Mouse (Mus musculus) heart, embryonic 16.5 days (tissue): ENCODE measurements at regions not wholly inside any gene's neighbourhood (a gene's known extent, or its start where the extent isn't known, plus 50 kb on each side); places are given as distances from the start of the nearest gene placed in this dataset.

Source experiments
- ATAC-seq: fragments of 200-750 bp; cut with Nextera tagmentation; replicated peaks from 2 replicates; pipeline ENCODE4 v1.8.0; 2017; ENCODE audit warnings: moderate number of reproducible peaks; ENCODE audit not compliant: insufficient read depth, low FRiP score; ENCODE audit errors: extremely low read depth
- H3K27ac ChIP-seq: fragments of 300-500 bp; sonication (generic); 2 replicates; pipeline ENCODE4 v1.5.1; 2014; ENCODE audit warnings: mild to moderate bottlenecking, low read length, control low read depth, moderate library complexity
- H3K27me3 ChIP-seq: fragments of 300-500 bp; sonication (generic); 2 replicates; pipeline ENCODE4 v1.6.1; 2014; ENCODE audit warnings: low read length, mixed read lengths; ENCODE audit not compliant: control insufficient read depth, insufficient read depth
- H3K36me3 ChIP-seq: fragments of 300-500 bp; sonication (generic); 2 replicates; pipeline ENCODE4 v1.6.1; 2014; ENCODE audit not compliant: control insufficient read depth, insufficient read depth
- H3K4me1 ChIP-seq: fragments of 300-500 bp; sonication (generic); 2 replicates; pipeline ENCODE4 v1.6.1; 2014; ENCODE audit warnings: low read length, mixed read lengths; ENCODE audit not compliant: control insufficient read depth, insufficient read depth
- H3K4me2 ChIP-seq: fragments of 300-500 bp; sonication (generic); 2 replicates; pipeline ENCODE4 v1.6.1; 2014; ENCODE audit warnings: low read depth, mild to moderate bottlenecking, control low read depth, low read length
- H3K4me3 ChIP-seq: fragments of 300-500 bp; sonication (generic); 2 replicates; pipeline ENCODE4 v1.5.1; 2014; ENCODE audit warnings: mild to moderate bottlenecking, control low read depth, low read length
- H3K9ac ChIP-seq: fragments of 300-500 bp; sonication (generic); 2 replicates; pipeline ENCODE4 v1.6.1; 2014; ENCODE audit warnings: low read length, control low read depth
- H3K9me3 ChIP-seq: fragments of 300-500 bp; sonication (generic); replicated peaks from 2 replicates; pipeline ENCODE4 v1.6.1; 2016; ENCODE audit warnings: low read length; ENCODE audit not compliant: control insufficient read depth
- WGBS: fragments of 180-500 bp; shearing (Covaris S2); extraction: QIAGEN DNeasy Blood & Tissue Kit; methylation state at CpG from one replicate; pipeline ENCODE4 v1.1.7; 2014; 5-methylcytosine and 5-hydroxymethylcytosine counted together

DNA sequence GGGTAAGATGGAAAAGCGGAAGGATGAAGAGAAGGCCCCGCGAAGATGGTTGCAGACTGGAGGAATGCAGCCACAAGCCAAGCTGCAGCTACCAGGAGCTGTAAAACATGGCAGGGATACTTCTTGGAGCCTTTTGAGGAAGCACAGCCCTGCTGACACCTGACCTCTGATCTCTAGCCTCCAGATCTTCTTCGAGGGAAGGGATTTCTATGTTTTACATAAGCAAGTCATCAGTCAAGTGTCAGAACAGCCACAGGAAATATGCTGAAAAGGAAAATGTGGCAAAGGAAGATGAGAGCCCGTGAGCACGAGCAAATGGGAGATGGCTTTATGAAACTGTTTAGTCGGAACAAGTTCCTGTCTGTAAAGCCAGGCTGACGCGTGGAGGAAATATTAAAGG, 219.1 kb downstream of the Tshz3 start:
- Histone ChIP-seq H3K27me3 (no peaks in the 10 kb centered on the region), H3K27ac (no peak overlapping the region), H3K9ac (no peak overlapping the region), H3K36me3 (no peaks in the 10 kb centered on the region), H3K9me3 (no peaks in the 10 kb centered on the region), H3K4me1 (no peaks in the 10 kb centered on the region; the same call in 1 of the 2 replicates), H3K4me3 (no peak overlapping the region), H3K4me2 (no peak overlapping the region)
- ATAC-seq, result no peak
- WGBS, result 65% methylated on average over 9 of the region's 9 CpGs

DNA sequence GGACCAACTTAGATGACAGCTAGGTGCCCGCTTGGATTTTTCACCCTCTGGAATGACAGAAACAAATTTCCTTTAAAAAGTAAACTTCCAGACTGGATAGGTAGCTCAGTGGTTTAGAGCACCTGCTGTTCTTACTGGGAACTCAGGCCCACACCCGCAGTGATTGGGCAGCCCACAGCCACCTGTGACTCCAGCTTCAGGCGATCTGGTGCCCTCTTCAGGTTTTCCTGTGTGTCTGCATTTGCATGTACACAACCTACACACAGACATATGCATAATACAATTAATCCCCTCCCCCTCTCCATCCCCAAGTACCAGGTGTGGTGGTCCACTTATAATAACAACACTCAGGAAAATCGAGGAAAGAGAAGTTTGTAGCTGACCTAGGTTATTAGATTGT, 221.5 kb downstream of the Tshz3 start:
- H3K9me3 ChIP-seq, result no peaks in the 10 kb centered on the region
- WGBS, result 76% methylated on average over 4 of the region's 4 CpGs
- no peak overlapping the region for H3K4me3 ChIP-seq
- no peaks in the 10 kb centered on the region for H3K27me3 ChIP-seq
- H3K4me1 ChIP-seq, result no peaks in the 10 kb centered on the region
- no peak overlapping the region for H3K27ac ChIP-seq
- no peak overlapping the region for H3K9ac ChIP-seq
- ATAC-seq, result no peak
- no peaks in the 10 kb centered on the region for H3K36me3 ChIP-seq
- no peak overlapping the region for H3K4me2 ChIP-seq

DNA sequence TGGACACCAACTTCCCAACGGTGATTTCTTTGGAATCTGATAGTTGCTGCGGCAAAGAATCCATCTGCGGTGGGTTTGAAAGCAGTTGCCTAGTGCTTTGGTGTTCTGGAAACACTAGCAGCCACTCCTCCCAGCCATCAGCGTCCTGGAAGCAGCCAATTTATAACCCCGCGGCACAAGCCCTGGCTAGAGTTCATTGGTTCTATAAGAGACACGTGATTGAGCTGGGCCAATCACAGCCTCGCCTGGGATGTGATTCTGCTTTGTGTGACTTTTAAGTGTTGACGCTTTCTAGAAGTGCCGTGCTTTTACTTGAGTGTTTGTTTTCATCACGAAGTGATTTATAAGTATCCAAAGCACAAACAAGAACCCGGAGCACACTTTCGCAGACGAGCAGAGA, 223.1 kb downstream of the Tshz3 start:
- no peak overlapping the region for H3K27ac ChIP-seq
- peak overlapping the region; percentile 47; the same call in 1 of the 2 replicates for H3K4me2 ChIP-seq
- no peaks in the 10 kb centered on the region for H3K36me3 ChIP-seq
- H3K4me1 ChIP-seq, result no peaks in the 10 kb centered on the region
- no peak overlapping the region for H3K4me3 ChIP-seq
- H3K9me3 ChIP-seq, result no peaks in the 10 kb centered on the region
- no peak overlapping the region for H3K9ac ChIP-seq
- ATAC-seq, result peak; percentile 52; the same call in 1 of the 2 replicates
- no peaks in the 10 kb centered on the region for H3K27me3 ChIP-seq
- 47% methylated on average over 14 of the region's 14 CpGs for WGBS

DNA sequence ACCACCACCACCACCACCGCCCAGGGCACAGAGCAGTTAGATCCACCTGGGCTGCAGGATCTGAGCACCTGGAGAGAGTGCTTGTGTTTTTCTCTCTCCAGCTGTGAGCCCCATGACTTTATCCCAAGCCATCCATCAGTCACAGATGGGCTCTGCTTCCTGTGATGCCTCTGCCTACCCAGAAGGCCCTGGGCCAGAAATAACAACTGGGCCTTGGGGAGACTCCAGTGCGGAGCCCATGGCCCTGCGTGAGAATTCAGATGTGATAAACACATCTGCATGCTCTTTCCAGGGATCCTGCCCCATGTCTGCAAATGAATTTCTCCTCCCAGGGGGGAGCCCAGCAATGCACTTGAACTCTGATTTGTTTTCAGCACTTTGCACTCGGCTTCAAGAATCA, 235.6 kb downstream of the Tshz3 start:
- Histone ChIP-seq H3K36me3 (no peaks in the 10 kb centered on the region), H3K9me3 (no peaks in the 10 kb centered on the region), H3K9ac (no peak overlapping the region), H3K27me3 (no peaks in the 10 kb centered on the region), H3K4me3 (no peak overlapping the region), H3K4me1 (no peaks in the 10 kb centered on the region), H3K27ac (no peak overlapping the region), H3K4me2 (no peak overlapping the region)
- ATAC-seq, result no peak
- 45% methylated on average over 3 of the region's 4 CpGs for WGBS

DNA sequence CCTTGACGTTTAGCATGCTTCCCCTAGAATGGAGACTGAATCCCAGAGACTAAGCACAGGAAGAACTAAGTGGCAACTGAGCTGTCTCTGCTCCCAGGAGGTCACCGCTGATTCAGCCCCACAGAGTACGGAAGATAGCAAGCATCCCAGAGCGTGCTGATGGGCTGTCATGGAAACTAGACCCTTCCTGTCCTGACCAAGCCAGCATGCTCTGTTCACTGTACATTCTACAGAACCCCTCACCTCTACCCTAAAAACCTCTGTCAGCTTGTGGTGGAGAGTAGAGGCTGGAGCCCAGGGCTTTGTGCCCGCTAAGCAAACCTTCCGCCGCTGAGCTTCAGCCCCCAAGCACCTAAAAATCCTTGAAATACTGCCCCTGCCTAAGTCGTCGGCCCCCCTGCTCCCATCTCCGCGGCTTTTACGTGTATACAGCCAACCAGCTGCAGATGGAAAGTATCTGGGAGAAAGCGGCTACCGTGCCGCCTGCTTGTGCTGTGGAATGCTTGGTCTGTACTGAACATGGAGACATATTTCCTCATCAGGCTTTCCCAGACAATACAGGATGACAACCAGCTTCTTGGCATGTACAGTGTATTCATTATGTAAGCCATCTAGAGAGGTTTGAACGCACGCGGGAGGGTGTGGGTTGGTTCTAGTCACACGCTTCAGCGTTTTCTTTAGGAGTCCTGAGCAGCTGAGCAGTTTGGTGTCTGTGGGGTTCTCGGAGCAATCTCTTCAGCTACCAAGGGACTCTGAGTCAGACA, 237.1 kb downstream of the Tshz3 start:
- no peak overlapping the region for H3K9ac ChIP-seq
- no peak overlapping the region for H3K27ac ChIP-seq
- H3K4me2 ChIP-seq, result no peak overlapping the region
- no peaks in the 10 kb centered on the region for H3K4me1 ChIP-seq
- H3K4me3 ChIP-seq, result no peak overlapping the region
- no peaks in the 10 kb centered on the region for H3K27me3 ChIP-seq
- no peaks in the 10 kb centered on the region for H3K9me3 ChIP-seq
- H3K36me3 ChIP-seq, result no peaks in the 10 kb centered on the region
- ATAC-seq, result no peak
- 68% methylated on average over 21 of the region's 21 CpGs for WGBS

DNA sequence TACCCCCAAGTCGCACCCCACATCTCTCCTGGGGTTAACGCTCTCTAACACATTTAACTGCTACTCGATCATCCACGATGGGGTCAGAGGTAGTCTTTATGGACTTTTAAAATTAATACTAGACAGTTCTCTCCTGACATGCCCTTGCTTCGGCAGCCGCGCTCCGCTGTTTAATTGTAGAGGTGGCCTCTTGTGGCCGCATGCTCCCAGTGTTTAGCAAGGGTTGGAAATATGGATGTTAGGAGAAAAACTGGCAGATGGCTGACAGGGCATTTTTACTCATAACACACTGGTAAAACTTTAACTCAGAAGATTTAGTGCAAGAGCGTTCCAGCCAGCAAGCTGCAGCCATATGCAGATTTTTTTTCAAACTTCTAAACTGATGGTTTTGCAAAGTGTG, 242.7 kb downstream of the Tshz3 start:
- no peak overlapping the region for H3K9ac ChIP-seq
- no peak overlapping the region for H3K27ac ChIP-seq
- H3K36me3 ChIP-seq, result no peaks in the 10 kb centered on the region
- no peak for ATAC-seq
- H3K4me1 ChIP-seq, result peaks cover 6% of the 10 kb centered on the region
- H3K27me3 ChIP-seq, result no peaks in the 10 kb centered on the region
- WGBS, result 86% methylated on average over 10 of the region's 10 CpGs
- H3K9me3 ChIP-seq, result no peaks in the 10 kb centered on the region
- no peak overlapping the region for H3K4me2 ChIP-seq
- H3K4me3 ChIP-seq, result no peak overlapping the region

DNA sequence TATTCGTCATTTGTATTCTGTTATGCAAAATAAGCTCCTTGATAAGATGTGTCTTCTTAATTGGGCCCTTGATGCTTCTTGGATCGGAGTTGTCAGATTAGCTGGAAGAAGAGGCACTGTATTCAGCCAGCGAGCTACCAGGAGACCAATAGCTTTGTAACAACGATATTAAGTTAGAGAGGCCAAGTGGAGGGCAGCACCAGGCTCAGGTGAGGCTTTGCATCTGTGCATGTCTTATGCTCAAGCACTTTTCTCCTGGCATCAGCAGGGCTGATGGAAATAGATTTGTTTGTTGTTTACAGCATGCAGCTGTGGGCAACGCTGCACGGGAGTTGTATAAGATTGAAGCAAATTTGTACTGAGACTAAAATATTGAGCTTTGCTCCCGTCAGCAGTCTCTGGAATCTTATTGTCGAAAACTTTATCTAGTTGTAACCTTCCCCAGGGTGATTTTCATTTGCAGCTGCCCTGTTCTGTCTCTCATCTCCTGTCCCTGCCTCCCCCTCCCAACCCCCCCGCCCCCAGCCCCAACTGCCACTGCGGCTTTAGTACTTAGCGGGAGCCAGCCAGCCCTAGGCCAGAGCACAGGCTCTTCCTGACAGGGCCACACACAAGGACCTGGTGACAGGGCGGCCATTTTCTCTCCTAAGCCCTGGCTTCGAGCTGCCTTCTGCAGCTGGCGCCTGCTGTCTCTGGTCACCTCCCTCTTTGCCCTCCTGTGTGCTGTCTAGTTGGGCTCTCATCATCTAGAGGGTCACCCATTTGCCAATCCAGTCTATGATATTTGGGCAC, 247.3 kb downstream of the Tshz3 start:
- Histone ChIP-seq H3K9ac (no peak overlapping the region), H3K4me2 (no peak overlapping the region), H3K4me3 (no peak overlapping the region), H3K4me1 (peaks cover 23% of the 10 kb centered on the region), H3K9me3 (no peaks in the 10 kb centered on the region), H3K36me3 (no peaks in the 10 kb centered on the region), H3K27me3 (no peaks in the 10 kb centered on the region), H3K27ac (0 out of 2 replicates have a peak overlapping the region, but pooled peaks have one; percentile 21)
- WGBS, result 43% methylated on average over 14 of the region's 14 CpGs
- ATAC-seq, result 0 out of 2 replicates have a peak, but pooled peaks have one; percentile 52

DNA sequence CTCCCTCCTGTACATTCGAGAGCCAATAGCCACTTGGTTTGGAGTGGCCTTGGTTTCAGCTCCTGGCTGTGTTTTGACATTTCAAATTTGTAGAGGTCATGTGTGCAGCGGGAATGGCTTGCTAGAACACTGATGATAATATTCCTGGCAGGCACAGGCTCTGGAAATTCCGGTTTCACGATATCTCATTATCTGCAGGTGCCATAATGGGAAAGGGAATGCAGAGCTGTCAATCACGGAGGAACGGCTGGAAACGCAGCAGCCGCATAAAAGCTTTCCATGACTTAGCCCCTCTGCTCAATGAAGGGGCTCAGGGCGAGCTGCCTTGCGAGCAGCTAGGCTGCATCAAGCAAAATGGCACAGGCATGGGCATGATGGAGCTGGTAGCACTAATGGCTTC, 251.6 kb downstream of the Tshz3 start:
- H3K27ac ChIP-seq, result peak overlapping the region; percentile 66

DNA sequence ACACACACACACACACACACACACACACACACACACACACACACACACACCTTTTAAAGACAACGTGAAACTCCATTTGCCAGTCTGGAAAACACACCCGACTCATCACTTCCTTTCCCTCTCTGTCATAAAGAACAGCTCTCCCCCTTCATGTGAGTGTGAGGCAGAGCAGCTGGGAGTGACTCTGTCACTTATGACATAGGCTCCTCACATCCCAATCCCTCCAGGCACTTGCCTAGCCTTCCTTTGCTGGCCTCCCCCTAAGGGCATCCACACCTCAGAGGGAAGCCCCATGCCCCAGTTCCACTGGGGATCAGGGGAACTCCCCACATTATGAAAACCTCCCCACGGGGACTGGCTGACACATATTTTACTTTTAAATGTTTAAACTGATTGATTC, 257.5 kb downstream of the Tshz3 start:
- no peaks in the 10 kb centered on the region for H3K36me3 ChIP-seq
- no peak overlapping the region for H3K4me2 ChIP-seq
- H3K4me1 ChIP-seq, result peaks cover 4% of the 10 kb centered on the region
- ATAC-seq, result no peak
- no peak overlapping the region for H3K27ac ChIP-seq
- H3K4me3 ChIP-seq, result no peak overlapping the region
- no peak overlapping the region for H3K9ac ChIP-seq
- 57% methylated on average over 3 of the region's 3 CpGs for WGBS
- no peaks in the 10 kb centered on the region for H3K27me3 ChIP-seq
- H3K9me3 ChIP-seq, result peaks cover 8% of the 10 kb centered on the region

More for the DNA sequence above, 251.6 kb downstream of the Tshz3 start:
- Histone ChIP-seq H3K4me1 (peaks cover 23% of the 10 kb centered on the region), H3K4me2 (peak overlapping the region; percentile 20; the same call in 1 of the 2 replicates), H3K27me3 (no peaks in the 10 kb centered on the region), H3K9ac (no peak overlapping the region), H3K9me3 (no peaks in the 10 kb centered on the region), H3K4me3 (no peak overlapping the region), H3K36me3 (no peaks in the 10 kb centered on the region)
- 25% methylated on average over 10 of the region's 10 CpGs for WGBS
- peak; percentile 63 for ATAC-seq
